Mouse (Mus musculus): ENCODE data around the gene Arid3b. TPM values are rescaled to one million over a fixed set of nuclear protein-coding genes. Genes with fewer than 3 reads are reported as not detected.
A peak's percentile ranks its signal among the peaks of the same experiment; 100 is the strongest.

The Arid3b gene
- polyA plus RNA-seq, 1 experiment from 2014 or later = 4.9 TPM

DNA sequence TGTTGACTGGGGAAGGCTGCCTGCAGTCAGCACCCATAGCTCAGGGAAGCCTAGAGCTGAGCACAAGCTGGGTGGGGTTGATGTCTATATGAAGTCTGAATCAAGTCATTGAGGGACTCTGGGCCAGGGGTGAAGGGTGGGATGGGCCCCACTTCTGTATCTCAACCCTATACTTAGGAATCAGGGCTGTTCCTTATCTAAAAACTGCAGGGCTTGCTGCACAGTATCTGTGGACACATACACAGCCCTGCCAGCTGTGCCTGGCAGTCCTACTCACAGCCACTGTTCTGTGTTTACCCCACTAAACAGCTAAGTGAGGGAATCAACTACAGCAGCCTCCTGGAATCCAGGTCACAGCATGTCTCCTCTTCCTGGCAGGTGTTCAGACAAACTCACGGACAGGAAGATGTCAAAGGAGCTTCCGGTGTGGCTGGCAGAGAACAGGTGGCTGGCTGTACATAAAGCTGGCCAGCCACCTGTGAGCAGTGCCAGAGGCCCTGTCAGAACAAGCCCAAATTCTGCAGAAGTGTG, 67.0 kb downstream of the Arid3b start:
- no peak for DNase-seq
- 58% methylated on average over 2 of the region's 2 CpGs for WGBS
- no peak for ATAC-seq (ENCODE audit: insufficient read depth)

GRCm38 (mm10) chr9:57767231-57767630, 69.4 kb downstream of the Arid3b start:
- no peaks in the 10 kb centered on the region for H3K36me3 ChIP-seq (ENCODE audit: insufficient read depth)

More for the DNA sequence above, 67.0 kb downstream of the Arid3b start:
- Histone ChIP-seq H3K9me3 (ENCODE audit: low read depth, low read length) (no peaks in the 10 kb centered on the region), H3K36me3 (ENCODE audit: insufficient read depth) (no peaks in the 10 kb centered on the region), H3K4me2 (peak overlapping the region; percentile 12; the same call in 1 of the 2 replicates), H3K4me3 (ENCODE audit: low read depth, low read length) (no peak overlapping the region), H3K27ac (ENCODE audit: low read depth) (peak overlapping the region; percentile 75; the same call in 1 of the 2 replicates), H3K27me3 (ENCODE audit: insufficient read depth, low read length) (no peaks in the 10 kb centered on the region), H3K9ac (no peak overlapping the region), H3K4me1 (ENCODE audit: insufficient read depth) (0 out of 2 replicates have a peak, but pooled peaks cover 4% of the 10 kb centered on the region)
- no peak for TF ChIP-seq CTCF (IDR thresholded peaks at IDR 0.05; ENCODE audit: low read depth)

DNA sequence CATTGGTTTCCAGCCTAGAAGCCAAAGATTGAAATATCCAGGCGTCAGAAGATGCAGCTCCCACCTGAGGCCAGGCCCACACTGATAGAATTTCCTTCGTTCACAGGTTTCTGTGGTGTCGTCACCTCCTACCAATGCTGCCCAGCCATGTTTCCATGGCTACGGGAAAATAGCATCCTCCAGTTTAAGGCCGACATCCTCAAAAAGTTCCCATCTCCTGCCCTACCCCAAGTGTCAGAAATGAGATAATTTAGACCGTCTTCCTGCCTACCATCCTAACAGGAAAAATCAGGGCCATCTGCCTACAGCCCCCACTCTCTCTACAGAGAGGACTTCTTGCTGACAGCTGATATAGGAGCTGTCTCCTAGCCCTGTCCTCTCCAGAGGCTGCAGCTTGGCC, 70.2 kb downstream of the Arid3b start:
- no peaks in the 10 kb centered on the region for H3K9me3 ChIP-seq (ENCODE audit: low read depth, low read length)
- TF ChIP-seq CTCF (IDR thresholded peaks at IDR 0.05; ENCODE audit: low read depth) = no peak
- H3K27me3 ChIP-seq (ENCODE audit: insufficient read depth, low read length) = no peaks in the 10 kb centered on the region
- no peak for DNase-seq
- H3K4me3 ChIP-seq (ENCODE audit: low read depth, low read length) = peak overlapping the region; percentile 93
- WGBS = 30% methylated on average over 6 of the region's 6 CpGs
- H3K4me1 ChIP-seq (ENCODE audit: insufficient read depth) = peaks cover 13% of the 10 kb centered on the region
- H3K4me2 ChIP-seq = peak overlapping the region; percentile 99
- H3K9ac ChIP-seq = peak overlapping the region; percentile 98; the same call in 1 of the 2 replicates
- no peak overlapping the region for H3K27ac ChIP-seq (ENCODE audit: low read depth)
- ATAC-seq (ENCODE audit: insufficient read depth) = no peak
- peaks cover 6% of the 10 kb centered on the region; the same call in 1 of the 2 replicates for H3K36me3 ChIP-seq (ENCODE audit: insufficient read depth)

More at GRCm38 (mm10) chr9:57767231-57767630, 69.4 kb downstream of the Arid3b start:
- no peak for ATAC-seq (ENCODE audit: insufficient read depth)
- no peak overlapping the region for H3K9ac ChIP-seq
- no peak overlapping the region for H3K4me3 ChIP-seq (ENCODE audit: low read depth, low read length)
- no peaks in the 10 kb centered on the region for H3K9me3 ChIP-seq (ENCODE audit: low read depth, low read length)
- no peaks in the 10 kb centered on the region for H3K27me3 ChIP-seq (ENCODE audit: insufficient read depth, low read length)
- no peak for TF ChIP-seq CTCF (IDR thresholded peaks at IDR 0.05; ENCODE audit: low read depth)
- no peak for DNase-seq
- no peak overlapping the region for H3K4me2 ChIP-seq
- 95% methylated on average over 4 of the region's 4 CpGs for WGBS
- no peak overlapping the region for H3K27ac ChIP-seq (ENCODE audit: low read depth)
- peaks cover 13% of the 10 kb centered on the region for H3K4me1 ChIP-seq (ENCODE audit: insufficient read depth)

DNA sequence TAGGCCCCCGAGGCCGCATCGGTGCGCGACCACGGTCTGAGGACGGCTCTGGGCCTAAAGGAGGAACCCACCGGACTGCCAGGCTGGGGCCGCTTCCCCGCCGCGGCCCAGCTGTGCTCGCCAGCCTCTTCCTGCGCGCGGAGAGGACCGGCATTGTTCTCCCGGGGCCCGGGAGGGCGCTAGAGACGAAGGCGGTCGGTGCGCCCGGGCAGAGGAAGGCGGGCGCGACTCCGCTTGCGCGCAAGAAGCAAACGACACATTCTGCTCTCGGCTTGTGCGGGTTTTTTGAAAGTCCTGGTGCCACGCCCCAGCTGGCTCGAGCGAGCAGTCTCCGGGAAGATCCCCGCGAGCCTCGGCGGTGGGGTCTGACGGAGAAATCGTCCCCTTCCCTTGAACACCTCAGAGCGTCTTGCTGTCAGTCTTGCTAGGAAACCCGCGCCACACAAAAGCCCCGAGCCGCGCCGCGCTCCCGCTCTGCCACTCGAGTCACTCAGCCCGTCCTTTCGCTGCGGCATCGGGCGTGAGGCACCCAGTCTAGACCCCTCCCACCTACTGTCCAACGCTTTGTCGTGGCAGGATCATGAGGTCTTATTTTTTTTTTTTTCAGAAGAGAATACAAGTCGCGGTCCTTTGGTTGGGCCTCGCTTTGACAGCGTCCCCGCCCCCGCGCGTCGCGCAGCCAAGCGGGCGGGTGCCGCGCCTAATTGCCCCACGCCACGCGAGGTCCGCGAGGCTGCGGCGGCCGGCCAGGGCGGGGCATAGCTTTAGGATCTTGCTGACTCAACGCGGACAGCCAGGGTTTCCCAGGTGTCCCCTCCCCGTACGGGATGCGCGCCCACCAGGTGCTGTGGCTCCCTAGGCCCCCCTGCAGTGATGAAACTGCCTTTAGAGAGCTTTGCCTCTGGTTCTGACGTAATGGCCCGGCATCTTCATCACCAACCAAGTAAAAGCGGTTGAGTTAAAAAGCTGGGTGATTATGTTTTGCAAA, 70.9 kb downstream of the Arid3b start, which contains the start of gene Clk3:
TSS of gene Clk3 (minus strand) at position 497 of the 988 bp plus-strand sequence.
- Histone ChIP-seq H3K27me3 (ENCODE audit: insufficient read depth, low read length) (no peaks in the 10 kb centered on the region), H3K4me1 (ENCODE audit: insufficient read depth) (peaks cover 13% of the 10 kb centered on the region), H3K9ac (peak within 1 kb of the TSS; percentile 98), H3K4me3 (ENCODE audit: low read depth, low read length) (peak within 1 kb of the TSS; percentile 93), H3K4me2 (peak within 1 kb of the TSS; percentile 99), H3K27ac (ENCODE audit: low read depth) (peak within 1 kb of the TSS; percentile 99), H3K9me3 (ENCODE audit: low read depth, low read length) (no peaks in the 10 kb centered on the region), H3K36me3 (ENCODE audit: insufficient read depth) (peaks cover 13% of the 10 kb centered on the region)
- under 1% methylated on average over 93 of the region's 93 CpGs for WGBS
- no peak for TF ChIP-seq CTCF (IDR thresholded peaks at IDR 0.05; ENCODE audit: low read depth)
- ATAC-seq (ENCODE audit: insufficient read depth) (peak; percentile 12), DNase-seq (peak; percentile 76)

- peak overlapping the region; percentile 98 for H3K9ac ChIP-seq
- H3K4me3 ChIP-seq (ENCODE audit: low read depth, low read length) = peak overlapping the region; percentile 93
- DNase-seq = peak; percentile 97
- H3K4me1 ChIP-seq (ENCODE audit: insufficient read depth) = peaks cover 13% of the 10 kb centered on the region
- peaks cover 20% of the 10 kb centered on the region for H3K36me3 ChIP-seq (ENCODE audit: insufficient read depth)
- H3K9me3 ChIP-seq (ENCODE audit: low read depth, low read length) = no peaks in the 10 kb centered on the region
- under 1% methylated on average over 45 of the region's 45 CpGs for WGBS
- no peaks in the 10 kb centered on the region for H3K27me3 ChIP-seq (ENCODE audit: insufficient read depth, low read length)
- ATAC-seq (ENCODE audit: insufficient read depth) = peak; percentile 95
- no peak for TF ChIP-seq CTCF (IDR thresholded peaks at IDR 0.05; ENCODE audit: low read depth)
- H3K4me2 ChIP-seq = peak overlapping the region; percentile 99
- peak overlapping the region; percentile 99 for H3K27ac ChIP-seq (ENCODE audit: low read depth)
Measured at GRCm38 (mm10) chr9:57764974-57765363, 71.6 kb downstream of the Arid3b start.

GRCm38 (mm10) chr9:57764147-57764973, 72.2 kb downstream of the Arid3b start:
- H3K27me3 ChIP-seq (ENCODE audit: insufficient read depth, low read length) = no peaks in the 10 kb centered on the region
- peak overlapping the region; percentile 99 for H3K4me2 ChIP-seq
- H3K9me3 ChIP-seq (ENCODE audit: low read depth, low read length) = no peaks in the 10 kb centered on the region
- H3K9ac ChIP-seq = peak overlapping the region; percentile 98
- peak; percentile 24; the same call in 1 of the 2 replicates for TF ChIP-seq CTCF (IDR thresholded peaks at IDR 0.05; ENCODE audit: low read depth)
- H3K4me1 ChIP-seq (ENCODE audit: insufficient read depth) = peaks cover 13% of the 10 kb centered on the region
- peak overlapping the region; percentile 93 for H3K4me3 ChIP-seq (ENCODE audit: low read depth, low read length)
- WGBS = under 1% methylated on average over 57 of the region's 57 CpGs
- DNase-seq (peak; percentile 77), ATAC-seq (ENCODE audit: insufficient read depth) (peak; percentile 69)
- peak overlapping the region; percentile 99 for H3K27ac ChIP-seq (ENCODE audit: low read depth)
- peaks cover 26% of the 10 kb centered on the region for H3K36me3 ChIP-seq (ENCODE audit: insufficient read depth)

Data from lung, embryonic 14.5 days (tissue).